Mouse (Mus musculus): Measurements from ENCODE around the gene Rlf.

GRCm38 (mm10) chr4:121196995-121197394 lies 17.9 kb downstream of the Rlf start:
- no peak for TF ChIP-seq CTCF (IDR thresholded peaks at IDR 0.05; ENCODE audit: borderline replicate concordance, control insufficient read depth, extremely low read depth, insufficient read depth, low read length, poor library complexity)
- TF ChIP-seq POLR2A (IDR thresholded peaks at IDR 0.05; ENCODE audit: control insufficient read depth, extremely low read depth, insufficient read depth, low read length, poor library complexity) = no peak
